Mouse (Mus musculus): ENCODE results near the gene Zfp462. TPM values are rescaled to one million over a fixed set of nuclear protein-coding genes. Genes with fewer than 3 reads are reported as not detected.

The Zfp462 gene
- polyA plus RNA-seq, 2 experiments: 4.2 to 26.7 TPM

DNA sequence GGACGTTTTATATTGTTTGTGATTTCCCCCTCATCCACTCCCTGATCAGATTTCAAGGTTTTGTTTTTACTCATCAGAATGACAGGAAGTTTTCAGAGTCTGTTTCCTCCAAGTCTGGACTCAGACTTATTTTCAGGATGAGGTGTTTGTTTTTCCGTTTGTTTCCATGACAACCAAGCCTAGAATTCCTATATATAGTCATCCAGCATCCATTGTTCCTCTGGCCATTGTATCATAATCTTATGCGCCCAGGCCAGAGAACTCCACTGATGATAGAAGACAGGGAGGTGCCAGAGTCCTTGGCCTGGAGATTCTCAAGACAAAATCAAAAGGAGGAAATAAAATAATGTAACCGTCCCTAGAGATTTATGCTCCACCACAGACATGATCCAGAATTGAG, 97.7 kb downstream of the Zfp462 start:
- TF ChIP-seq POLR2A (IDR thresholded peaks at IDR 0.05; ENCODE audit: borderline replicate concordance, extremely low read depth, insufficient read depth, insufficient read length): no peak
- DNase-seq (ENCODE audit: low spot score): peak; percentile 48
- no peak for ATAC-seq (ENCODE audit: low FRiP score, low read depth)
- Histone ChIP-seq H3K4me2 (replicated peaks; ENCODE audit: low read depth, low read length, severe bottlenecking) (no peak overlapping the region), H3K4me1 (ENCODE audit: control insufficient read depth, insufficient read depth, low read length) (no peaks in the 10 kb centered on the region), H3K9me3 (ENCODE audit: control insufficient read depth, low read length) (no peaks in the 10 kb centered on the region), H3K4me3 (replicated peaks; ENCODE audit: low read length) (no peak overlapping the region), H3K27me3 (ENCODE audit: control insufficient read depth, insufficient read depth, low read length) (no peaks in the 10 kb centered on the region), H3K9ac (ENCODE audit: low read depth, low read length, severe bottlenecking) (no peak overlapping the region), H3K36me3 (ENCODE audit: control insufficient read depth, insufficient read depth, low read length) (peaks cover 4% of the 10 kb centered on the region), H3K27ac (replicated peaks; ENCODE audit: low read depth, low read length) (no peak overlapping the region)
- WGBS: 73% methylated on average over 4 of the region's 4 CpGs

- Histone ChIP-seq H3K4me1 (ENCODE audit: control insufficient read depth, insufficient read depth, low read length) (no peaks in the 10 kb centered on the region), H3K36me3 (ENCODE audit: control insufficient read depth, insufficient read depth, low read length) (peaks cover 34% of the 10 kb centered on the region), H3K4me3 (replicated peaks; ENCODE audit: low read length) (no peak overlapping the region), H3K27me3 (ENCODE audit: control insufficient read depth, insufficient read depth, low read length) (no peaks in the 10 kb centered on the region), H3K9me3 (ENCODE audit: control insufficient read depth, low read length) (no peaks in the 10 kb centered on the region), H3K9ac (ENCODE audit: low read depth, low read length, severe bottlenecking) (no peak overlapping the region), H3K4me2 (replicated peaks; ENCODE audit: low read depth, low read length, severe bottlenecking) (no peak overlapping the region), H3K27ac (replicated peaks; ENCODE audit: low read depth, low read length) (no peak overlapping the region)
- DNase-seq (ENCODE audit: low spot score): no peak
- 76% methylated on average over 7 of the region's 7 CpGs for WGBS
- ATAC-seq (ENCODE audit: low FRiP score, low read depth): no peak
- TF ChIP-seq POLR2A (IDR thresholded peaks at IDR 0.05; ENCODE audit: borderline replicate concordance, extremely low read depth, insufficient read depth, insufficient read length): no peak
These were observed 102.4 kb downstream of the Zfp462 start for GRCm38 (mm10) chr4:55047266-55047665.

DNA sequence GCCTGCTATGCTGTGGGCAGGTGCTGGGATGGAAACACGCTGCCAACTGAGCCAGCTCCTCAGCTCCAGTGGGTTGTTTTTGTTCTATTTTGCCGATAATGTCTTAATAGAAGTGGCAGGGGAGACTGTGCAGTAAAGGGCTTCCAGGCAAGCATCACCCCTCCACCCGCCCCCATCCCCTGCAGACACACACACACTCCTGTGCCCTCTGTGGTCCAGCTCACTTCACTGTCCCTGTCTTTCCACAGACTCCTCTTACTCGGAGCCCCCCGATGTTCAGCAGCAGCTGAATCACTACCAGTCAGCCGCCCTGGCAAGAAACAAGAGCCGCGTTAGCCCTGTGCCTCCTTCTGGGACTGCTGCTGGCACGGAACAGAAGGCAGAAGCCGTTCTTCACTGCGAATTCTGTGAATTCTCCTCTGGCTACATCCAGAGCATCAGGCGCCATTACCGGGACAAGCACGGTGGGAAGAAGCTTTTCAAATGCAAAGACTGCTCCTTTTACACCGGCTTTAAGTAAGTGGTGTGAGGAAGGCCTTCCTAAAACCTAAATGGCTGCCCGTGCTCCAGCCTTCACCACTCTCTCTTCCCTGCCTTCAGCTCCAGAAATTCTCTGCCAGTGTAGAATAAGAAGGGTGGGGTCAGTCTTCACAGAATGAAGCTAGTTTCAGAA, 105.2 kb downstream of the Zfp462 start:
- no peak for ATAC-seq (ENCODE audit: low FRiP score, low read depth)
- TF ChIP-seq POLR2A (IDR thresholded peaks at IDR 0.05; ENCODE audit: borderline replicate concordance, extremely low read depth, insufficient read depth, insufficient read length): no peak
- no peak overlapping the region for H3K4me2 ChIP-seq (replicated peaks; ENCODE audit: low read depth, low read length, severe bottlenecking)

DNA sequence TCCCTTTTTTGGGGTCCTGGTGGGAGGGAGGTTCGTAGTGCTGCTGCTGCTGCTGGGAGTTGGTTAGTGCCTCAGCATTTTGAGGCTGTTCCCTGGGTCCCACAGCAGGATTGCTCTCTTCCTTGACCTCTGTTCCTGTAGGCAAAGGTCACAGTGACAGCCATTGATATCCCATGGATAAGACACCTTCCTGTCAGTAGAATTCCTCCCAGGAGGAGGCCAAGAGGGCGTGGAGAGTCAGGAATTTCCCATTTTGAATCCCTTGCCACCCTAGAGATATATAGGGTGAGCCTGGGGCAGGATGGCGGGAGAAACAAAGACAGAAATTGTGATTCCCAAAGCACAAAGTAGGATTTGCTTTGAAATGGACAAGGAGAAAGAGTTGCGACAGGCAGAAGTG, 106.5 kb downstream of the Zfp462 start:
- Histone ChIP-seq H3K9me3 (ENCODE audit: control insufficient read depth, low read length) (no peaks in the 10 kb centered on the region), H3K36me3 (ENCODE audit: control insufficient read depth, insufficient read depth, low read length) (peaks cover 66% of the 10 kb centered on the region), H3K4me1 (ENCODE audit: control insufficient read depth, insufficient read depth, low read length) (no peaks in the 10 kb centered on the region), H3K27me3 (ENCODE audit: control insufficient read depth, insufficient read depth, low read length) (no peaks in the 10 kb centered on the region), H3K9ac (ENCODE audit: low read depth, low read length, severe bottlenecking) (no peak overlapping the region), H3K4me2 (replicated peaks; ENCODE audit: low read depth, low read length, severe bottlenecking) (no peak overlapping the region), H3K27ac (replicated peaks; ENCODE audit: low read depth, low read length) (no peak overlapping the region), H3K4me3 (replicated peaks; ENCODE audit: low read length) (no peak overlapping the region)
- no peak for DNase-seq (ENCODE audit: low spot score)
- no peak for TF ChIP-seq POLR2A (IDR thresholded peaks at IDR 0.05; ENCODE audit: borderline replicate concordance, extremely low read depth, insufficient read depth, insufficient read length)
- 90% methylated on average over 4 of the region's 4 CpGs for WGBS
- no peak for ATAC-seq (ENCODE audit: low FRiP score, low read depth)

More for the DNA sequence above, 105.2 kb downstream of the Zfp462 start:
- DNase-seq (ENCODE audit: low spot score): no peak
- Histone ChIP-seq H3K27me3 (ENCODE audit: control insufficient read depth, insufficient read depth, low read length) (no peaks in the 10 kb centered on the region), H3K4me1 (ENCODE audit: control insufficient read depth, insufficient read depth, low read length) (no peaks in the 10 kb centered on the region), H3K9ac (ENCODE audit: low read depth, low read length, severe bottlenecking) (no peak overlapping the region), H3K4me3 (replicated peaks; ENCODE audit: low read length) (no peak overlapping the region), H3K27ac (replicated peaks; ENCODE audit: low read depth, low read length) (no peak overlapping the region), H3K36me3 (ENCODE audit: control insufficient read depth, insufficient read depth, low read length) (peaks cover 55% of the 10 kb centered on the region), H3K9me3 (ENCODE audit: control insufficient read depth, low read length) (no peaks in the 10 kb centered on the region)
- WGBS: 70% methylated on average over 16 of the region's 16 CpGs

DNA sequence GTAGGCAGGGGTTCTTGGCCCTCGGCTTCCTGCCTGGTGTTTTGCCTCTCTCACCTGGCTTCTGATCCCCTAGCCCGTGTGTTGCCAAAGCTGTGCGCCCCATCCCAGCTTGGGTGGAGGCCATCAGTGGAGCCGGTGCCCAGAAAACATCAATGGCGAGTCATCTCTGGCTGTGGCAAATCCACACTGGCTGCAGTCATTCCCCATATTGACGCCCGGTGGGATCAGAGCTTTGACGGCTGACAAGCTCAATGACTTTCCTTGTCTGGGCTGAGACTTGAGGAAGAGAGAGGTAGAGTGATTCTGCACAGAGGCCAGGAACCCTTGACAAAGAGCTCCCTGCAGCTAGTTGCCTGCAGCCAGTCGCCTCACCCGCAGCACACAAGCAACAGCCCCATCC, 107.8 kb downstream of the Zfp462 start:
- no peak for TF ChIP-seq POLR2A (IDR thresholded peaks at IDR 0.05; ENCODE audit: borderline replicate concordance, extremely low read depth, insufficient read depth, insufficient read length)
- Histone ChIP-seq H3K27ac (replicated peaks; ENCODE audit: low read depth, low read length) (no peak overlapping the region), H3K4me3 (replicated peaks; ENCODE audit: low read length) (no peak overlapping the region), H3K9me3 (ENCODE audit: control insufficient read depth, low read length) (no peaks in the 10 kb centered on the region), H3K4me2 (replicated peaks; ENCODE audit: low read depth, low read length, severe bottlenecking) (no peak overlapping the region), H3K27me3 (ENCODE audit: control insufficient read depth, insufficient read depth, low read length) (no peaks in the 10 kb centered on the region), H3K9ac (ENCODE audit: low read depth, low read length, severe bottlenecking) (no peak overlapping the region), H3K36me3 (ENCODE audit: control insufficient read depth, insufficient read depth, low read length) (peaks cover 73% of the 10 kb centered on the region), H3K4me1 (ENCODE audit: control insufficient read depth, insufficient read depth, low read length) (no peaks in the 10 kb centered on the region)
- DNase-seq (ENCODE audit: low spot score): no peak
- WGBS: 93% methylated on average over 10 of the region's 10 CpGs
- no peak for ATAC-seq (ENCODE audit: low FRiP score, low read depth)

Data from limb, embryonic 14.5 days (tissue).